In the genomic region with DNA sequence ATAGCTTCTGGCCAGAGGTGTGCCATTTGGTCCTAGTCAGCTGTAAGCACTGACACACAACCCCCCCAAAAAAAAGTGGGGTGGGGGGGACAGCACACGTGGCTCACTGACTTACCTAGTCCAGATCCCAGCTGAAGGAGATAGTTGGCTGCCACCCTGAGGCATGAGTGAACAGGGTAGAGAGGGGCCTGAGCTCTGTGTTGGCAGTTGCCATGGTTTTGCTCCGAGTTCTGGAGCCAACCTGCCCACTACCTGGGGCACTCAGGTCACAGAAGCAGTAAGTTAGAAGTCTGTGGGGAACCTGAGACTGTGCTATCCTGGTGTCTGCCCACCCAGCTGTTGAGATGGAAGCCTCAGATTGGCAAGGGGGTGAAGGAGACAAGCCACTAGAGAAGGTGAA, we compare ENCODE assay signal across 13 mouse cellular contexts. TPM values are rescaled to one million over a fixed set of nuclear protein-coding genes. Genes with fewer than 3 reads are reported as not detected.
DNase-seq lines count a peak whose midpoint lies in the region; ATAC-seq lines count a peak whose summit lies in the region.
"Had no signal": no experiment of that assay in that cellular context is flagged by ENCODE, and none has a peak within 500 bp of the region (broad histone marks: within the 10 kb centered on the region; RNA-seq: fewer than 3 reads in every experiment).

No protein-coding gene starts in this region.

- no peaks in the 10 kb centered on the region for H3K9me3 ChIP-seq in heart, embryonic 12.5 days (replicated peaks)
- H3K9me3 ChIP-seq in liver, embryonic 11.5 days (ENCODE audit: control insufficient read depth, low read length) = no peaks in the 10 kb centered on the region
- no peaks in the 10 kb centered on the region for H3K9me3 ChIP-seq in embryonic facial prominence, embryonic 12.5 days
- no peaks in the 10 kb centered on the region for H3K9me3 ChIP-seq in liver, embryonic 15.5 days (replicated peaks)
- H3K9me3 ChIP-seq: embryonic facial prominence, embryonic 15.5 days; G1E; megakaryocyte, embryonic 14.5 days had no signal

- H3K4me1 ChIP-seq in heart, embryonic 12.5 days (replicated peaks) = 0 out of 2 replicates have a peak, but pooled peaks cover 5% of the 10 kb centered on the region
- peaks cover 7% of the 10 kb centered on the region for H3K4me1 ChIP-seq in liver, embryonic 11.5 days (replicated peaks; ENCODE audit: control insufficient read depth, insufficient read depth, low read length)
- 0 out of 2 replicates have a peak, but pooled peaks cover 9% of the 10 kb centered on the region for H3K4me1 ChIP-seq in embryonic facial prominence, embryonic 12.5 days
- H3K4me1 ChIP-seq in liver, embryonic 15.5 days (replicated peaks) = peaks cover 15% of the 10 kb centered on the region

- H3K4me3 ChIP-seq in heart, embryonic 12.5 days = no peak overlapping the region
- H3K4me3 ChIP-seq in liver, embryonic 11.5 days (ENCODE audit: low read depth, low read length) = no peak overlapping the region
- no peak overlapping the region for H3K4me3 ChIP-seq in embryonic facial prominence, embryonic 12.5 days
- no peak overlapping the region for H3K4me3 ChIP-seq in liver, embryonic 15.5 days (replicated peaks)

- peak; percentile 88 for DNase-seq in heart, adult 11 months
- DNase-seq in liver, embryonic 11.5 days (ENCODE audit: low spot score) = no peak
- DNase-seq in liver = no peak
- no peak for DNase-seq in adrenal gland, adult 2 months
- DNase-seq in embryo, embryonic 9.5 days (ENCODE audit: extremely low spot score) = no peak
- DNase-seq: left cerebral cortex, postnatal 4 days; thymus, postnatal 36 days had no signal

- ATAC-seq in heart, embryonic 12.5 days (ENCODE audit: insufficient number of reproducible peaks, low FRiP score) = no peak
- no peak for ATAC-seq in liver, embryonic 11.5 days (replicated peaks; ENCODE audit: low FRiP score)
- no peak for ATAC-seq in embryonic facial prominence, embryonic 12.5 days (ENCODE audit: insufficient number of reproducible peaks, insufficient read depth, low FRiP score, low TSS enrichment)
- no peak for ATAC-seq in liver, embryonic 15.5 days (ENCODE audit: insufficient read depth)

- H3K27ac ChIP-seq in heart, embryonic 12.5 days (ENCODE audit: poor library complexity, severe bottlenecking) = no peak overlapping the region
- no peak overlapping the region for H3K27ac ChIP-seq in liver, embryonic 11.5 days (ENCODE audit: low read depth, low read length)
- H3K27ac ChIP-seq in embryonic facial prominence, embryonic 12.5 days = no peak overlapping the region
- H3K27ac ChIP-seq in liver, embryonic 15.5 days (replicated peaks) = no peak overlapping the region
- H3K27ac ChIP-seq: embryonic facial prominence, embryonic 15.5 days had no signal

- H3K4me2 ChIP-seq in heart, embryonic 12.5 days = no peak overlapping the region
- peak overlapping the region; percentile 60 for H3K4me2 ChIP-seq in liver, embryonic 11.5 days
- H3K4me2 ChIP-seq in embryonic facial prominence, embryonic 12.5 days (replicated peaks) = peak overlapping the region; percentile 51; the same call in 1 of the 2 replicates
- H3K4me2 ChIP-seq in liver, embryonic 15.5 days = peak overlapping the region; percentile 70

- no peak overlapping the region for H3K9ac ChIP-seq in heart, embryonic 12.5 days
- H3K9ac ChIP-seq in liver, embryonic 11.5 days (ENCODE audit: low read depth, low read length) = peak overlapping the region; percentile 26; the same call in 1 of the 2 replicates
- H3K9ac ChIP-seq in embryonic facial prominence, embryonic 12.5 days = no peak overlapping the region
- H3K9ac ChIP-seq in liver, embryonic 15.5 days = no peak overlapping the region
- H3K9ac ChIP-seq: embryonic facial prominence, embryonic 15.5 days had no signal

- H3K27me3 ChIP-seq in heart, embryonic 12.5 days (replicated peaks) = no peaks in the 10 kb centered on the region
- no peaks in the 10 kb centered on the region; the same call in 1 of the 2 replicates for H3K27me3 ChIP-seq in liver, embryonic 11.5 days (replicated peaks; ENCODE audit: control insufficient read depth, insufficient read depth, low read length)
- H3K27me3 ChIP-seq in embryonic facial prominence, embryonic 12.5 days = no peaks in the 10 kb centered on the region
- no peaks in the 10 kb centered on the region; the same call in 1 of the 2 replicates for H3K27me3 ChIP-seq in liver, embryonic 15.5 days
- H3K27me3 ChIP-seq: embryonic facial prominence, embryonic 15.5 days; megakaryocyte, embryonic 14.5 days had no signal

- H3K36me3 ChIP-seq in heart, embryonic 12.5 days = no peaks in the 10 kb centered on the region
- H3K36me3 ChIP-seq in liver, embryonic 11.5 days (ENCODE audit: control insufficient read depth, insufficient read depth, low read length) = no peaks in the 10 kb centered on the region
- no peaks in the 10 kb centered on the region for H3K36me3 ChIP-seq in embryonic facial prominence, embryonic 12.5 days
- no peaks in the 10 kb centered on the region for H3K36me3 ChIP-seq in liver, embryonic 15.5 days (replicated peaks)
- H3K36me3 ChIP-seq: embryonic facial prominence, embryonic 15.5 days; G1E had no signal

- WGBS in heart, embryonic 12.5 days = 47% methylated on average over 2 of the region's 2 CpGs
- WGBS in liver, embryonic 11.5 days = 59% methylated on average over 2 of the region's 2 CpGs
- WGBS in embryonic facial prominence, embryonic 12.5 days = 36% methylated on average over 2 of the region's 2 CpGs
- WGBS in liver, embryonic 15.5 days (ENCODE audit: insufficient replicate concordance) = 50% methylated on average over 2 of the region's 2 CpGs

RNA-seq across cellular contexts. Expression of a gene that starts 0.6 kb away (rescaled TPM):
- not detected in 2 replicates for polyA plus RNA-seq in heart, embryonic 12.5 days (2016; fragmentation: Nextera tagmentation; extraction: Ambion mirVana)
- 0.26 TPM in 1 of 2 replicates, not detected in the other for polyA plus RNA-seq in liver, embryonic 11.5 days (2014; fragmentation: Nextera tagmentation; extraction: Ambion mirVana)
- 0.83 and 0.92 TPM in 2 replicates for polyA plus RNA-seq in embryonic facial prominence, embryonic 12.5 days (2016; fragmentation: Nextera tagmentation; extraction: Ambion mirVana)
- polyA plus RNA-seq in liver, embryonic 15.5 days (2015; fragmentation: Nextera tagmentation; extraction: Ambion mirVana) = not detected in 2 replicates
- total RNA-seq in adrenal gland, adult 2 months (2021) = 1 to 10 TPM in 1 of 2 experiments, not detected in 1; 2.4 TPM
- polyA plus RNA-seq in adrenal gland, adult 2 months (2012; rRNA removed) = not detected in 2 replicates
- total RNA-seq: G1E had no signal
- polyA plus RNA-seq: G1E had no signal

RNA-seq across cellular contexts. Expression of a gene that starts 30.9 kb away (rescaled TPM):
- polyA plus RNA-seq in heart, embryonic 12.5 days (2016; fragmentation: Nextera tagmentation; extraction: Ambion mirVana) = 5.3 and 5.4 TPM in 2 replicates
- 7.9 and 10.9 TPM in 2 replicates for polyA plus RNA-seq in liver, embryonic 11.5 days (2014; fragmentation: Nextera tagmentation; extraction: Ambion mirVana)
- 5.6 and 6.8 TPM in 2 replicates for polyA plus RNA-seq in embryonic facial prominence, embryonic 12.5 days (2016; fragmentation: Nextera tagmentation; extraction: Ambion mirVana)
- 10.1 and 15.2 TPM in 2 replicates for polyA plus RNA-seq in liver, embryonic 15.5 days (2015; fragmentation: Nextera tagmentation; extraction: Ambion mirVana)
- total RNA-seq in adrenal gland, adult 2 months (2021) = 10 to 100 TPM; 39.9 to 51.6 TPM
- polyA plus RNA-seq in adrenal gland, adult 2 months (2012; rRNA removed) = 1.3 and 1.7 TPM in 2 replicates
